Mouse (Mus musculus) layer of hippocampus, postnatal 10 days (tissue): Measurements from ENCODE around the gene Ngly1. TPM values are rescaled to one million over a fixed set of nuclear protein-coding genes. Genes with fewer than 3 reads are reported as not detected.
A peak's percentile ranks its signal among the peaks of the same experiment; 100 is the strongest.
"Not testable (repeated sequence)": the region's sequence is repeated elsewhere in the genome, so short reads cannot be mapped to it uniquely, and the experiment has no call there.

Experiments
- DNase-seq, 2 experiments: peaks; one replicate each; pipeline ENCODE4 v3.0.0; 2021; ENCODE audit warnings: low spot score in 2 of 2
- total RNA-seq, 2 experiments: library from RNA; stranded (reverse); gene quantifications; 2 replicates each; pipeline ENCODE4 v1.2.3; 2021

Ngly1 gene
- total RNA-seq, 2 experiments from 2014 or later: 35.6 to 38.0 TPM

DNA sequence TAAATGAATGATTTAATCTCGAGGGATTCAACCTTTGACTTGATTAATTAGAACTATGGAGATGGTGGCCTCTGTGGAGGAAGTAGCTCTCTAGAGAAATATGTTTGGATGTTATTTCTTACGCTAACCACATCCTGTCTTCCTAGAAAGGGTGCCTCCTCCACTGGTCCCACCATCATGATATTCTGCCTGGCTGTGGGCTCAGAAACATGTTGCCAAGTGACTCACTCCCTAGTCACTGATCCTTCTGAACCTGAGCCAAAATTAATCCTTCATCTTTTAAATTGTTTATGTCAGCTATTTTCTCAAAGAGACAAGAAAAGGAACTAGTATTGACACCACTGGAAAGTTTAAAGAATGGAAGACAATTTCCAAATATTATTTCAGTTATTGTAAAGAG lies 7.1 kb downstream of the Ngly1 start:
- DNase-seq: no peak

GRCm38 (mm10) chr14:16260541-16260940 lies 11.5 kb downstream of the Ngly1 start:
- DNase-seq: peak; percentile 13 to 30

DNA sequence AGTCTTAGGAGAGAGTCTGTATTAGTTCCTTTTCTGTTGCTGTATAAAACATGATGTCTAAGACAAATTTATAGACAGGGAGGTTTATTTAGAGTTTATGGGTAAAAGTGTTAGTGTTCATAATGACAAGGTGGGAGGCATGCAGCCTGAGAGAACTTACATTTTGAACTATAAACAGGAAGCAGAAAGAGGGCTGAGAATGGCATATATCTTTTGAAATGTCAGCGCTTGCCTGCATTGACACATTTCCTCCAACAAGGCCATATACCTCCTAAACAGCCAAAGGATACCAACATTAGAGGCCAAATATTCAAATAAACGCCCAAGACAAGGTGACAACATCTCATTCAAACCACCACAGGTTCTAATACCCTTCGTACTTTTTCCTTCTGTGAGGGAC lies 12.8 kb downstream of the Ngly1 start:
- no peak for DNase-seq

DNA sequence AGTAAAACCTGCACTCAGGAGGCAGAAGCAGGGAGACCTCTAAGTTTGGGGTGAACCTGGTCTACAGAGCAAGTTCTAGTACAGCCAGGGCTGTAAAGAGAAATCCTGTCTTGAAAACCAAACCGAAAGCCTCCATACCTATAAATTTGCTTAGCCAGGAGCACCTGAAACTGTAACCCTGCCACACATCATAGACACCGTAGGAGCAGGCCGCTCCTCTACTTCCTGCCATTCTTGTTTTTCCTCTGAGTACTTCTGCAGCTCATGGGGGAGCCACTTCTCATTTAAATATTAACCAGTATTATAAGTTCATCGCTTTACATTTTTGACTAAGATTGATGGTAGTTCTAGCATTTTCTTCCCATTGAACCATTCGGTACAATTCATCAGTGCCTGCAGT lies 17.9 kb downstream of the Ngly1 start:
- DNase-seq: no peak

DNA sequence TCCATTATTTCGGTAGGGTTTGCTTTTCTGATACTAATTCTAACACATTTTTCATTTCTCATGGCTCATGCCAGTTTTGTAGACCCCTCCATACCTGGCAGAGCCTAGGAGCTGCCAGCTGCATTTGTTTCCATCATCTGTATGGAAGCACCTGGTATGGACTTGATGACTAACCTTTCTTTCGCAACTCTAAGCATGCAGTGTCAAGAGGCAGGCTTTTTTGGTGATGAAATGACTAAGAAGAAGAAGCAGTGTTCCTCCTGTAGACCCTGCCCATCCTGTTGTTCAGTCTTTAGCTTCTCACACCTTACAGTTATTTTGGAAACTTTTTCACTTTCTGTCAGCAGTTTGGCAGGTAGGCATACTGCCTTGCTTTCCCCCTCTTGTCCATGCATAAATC lies 20.7 kb downstream of the Ngly1 start:
- DNase-seq: no peak

DNA sequence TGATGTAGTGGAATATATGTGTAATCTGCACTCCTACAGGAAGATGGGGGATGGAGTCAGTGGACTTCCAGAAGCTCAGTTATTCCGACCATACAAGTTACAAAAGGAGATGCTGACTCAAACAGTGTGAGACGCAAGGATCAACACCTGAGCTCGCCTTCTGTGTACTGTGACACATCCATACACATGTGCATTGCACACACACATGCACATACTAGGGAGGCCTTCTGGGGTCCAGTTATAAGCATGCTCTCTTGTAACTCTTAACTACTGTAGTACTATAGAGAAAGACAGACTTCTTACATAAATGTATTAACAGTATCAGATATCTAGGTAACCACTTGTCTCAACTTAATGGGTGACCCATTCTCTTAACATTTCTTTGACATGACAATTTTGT lies 24.6 kb downstream of the Ngly1 start:
- DNase-seq: no peak

DNA sequence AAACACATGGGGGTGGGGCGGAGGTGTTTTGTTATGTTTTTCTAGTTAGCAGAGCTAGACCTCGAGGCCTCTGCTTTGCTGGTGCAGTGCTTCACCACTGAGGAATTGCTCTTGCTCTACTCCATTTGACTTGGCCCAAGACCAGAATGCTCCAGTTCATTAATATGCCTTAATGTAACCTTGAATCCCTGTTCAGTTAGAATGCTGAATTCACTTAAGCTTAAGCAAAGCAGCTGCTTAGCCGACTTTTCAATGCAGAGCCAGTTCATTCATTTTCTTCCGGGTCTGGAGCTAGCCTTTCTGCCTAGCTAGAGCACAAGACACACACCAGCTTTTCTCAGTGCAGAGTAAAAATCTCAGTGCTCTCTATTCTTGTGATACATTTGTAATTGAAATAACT lies 30.1 kb downstream of the Ngly1 start:
- DNase-seq: no peak

DNA sequence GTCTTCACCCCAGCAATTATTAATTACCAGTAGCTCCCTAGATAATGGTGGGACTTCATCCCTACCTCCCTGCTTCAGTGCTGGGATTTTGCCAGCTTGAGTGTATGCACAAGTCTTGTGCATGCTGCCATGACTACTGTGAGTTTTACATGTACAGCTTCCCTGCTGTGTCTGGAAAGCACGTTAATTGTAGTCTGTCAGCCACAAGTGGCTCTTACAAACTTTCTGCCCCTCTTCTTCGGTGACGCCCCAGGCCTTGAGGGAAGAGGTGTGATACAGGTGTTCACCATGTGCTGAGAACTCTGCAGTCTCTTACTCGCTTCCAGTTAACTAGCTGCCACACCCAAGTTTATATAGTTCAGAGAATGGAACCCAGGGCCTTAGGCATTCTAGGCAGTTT lies 34.9 kb downstream of the Ngly1 start:
- no peak for DNase-seq

DNA sequence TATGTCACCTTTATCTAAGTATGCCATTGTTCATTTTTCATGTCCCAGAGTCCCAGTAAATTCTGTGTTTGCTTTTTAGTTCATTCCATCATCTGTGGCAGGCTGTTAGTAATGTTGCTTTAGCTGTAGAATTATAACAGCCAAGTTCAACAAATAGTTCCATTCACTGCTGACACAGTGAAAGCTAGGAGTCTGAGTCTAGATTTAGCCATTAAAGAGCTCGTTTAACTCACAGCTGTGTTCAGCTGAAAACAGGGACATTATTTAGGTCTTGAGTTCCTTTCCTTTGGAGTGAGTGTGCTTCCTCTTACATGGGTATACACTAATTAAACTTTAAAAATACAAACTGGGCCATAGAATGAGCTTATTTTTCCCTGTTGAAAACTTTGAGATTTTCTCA lies 43.3 kb downstream of the Ngly1 start:
- no peak for DNase-seq

- DNase-seq: no peak
Observed at GRCm38 (mm10) chr14:16293015-16293414, 43.9 kb downstream of the Ngly1 start.

GRCm38 (mm10) chr14:16293921-16294320 lies 44.8 kb downstream of the Ngly1 start:
- DNase-seq: no peak

DNA sequence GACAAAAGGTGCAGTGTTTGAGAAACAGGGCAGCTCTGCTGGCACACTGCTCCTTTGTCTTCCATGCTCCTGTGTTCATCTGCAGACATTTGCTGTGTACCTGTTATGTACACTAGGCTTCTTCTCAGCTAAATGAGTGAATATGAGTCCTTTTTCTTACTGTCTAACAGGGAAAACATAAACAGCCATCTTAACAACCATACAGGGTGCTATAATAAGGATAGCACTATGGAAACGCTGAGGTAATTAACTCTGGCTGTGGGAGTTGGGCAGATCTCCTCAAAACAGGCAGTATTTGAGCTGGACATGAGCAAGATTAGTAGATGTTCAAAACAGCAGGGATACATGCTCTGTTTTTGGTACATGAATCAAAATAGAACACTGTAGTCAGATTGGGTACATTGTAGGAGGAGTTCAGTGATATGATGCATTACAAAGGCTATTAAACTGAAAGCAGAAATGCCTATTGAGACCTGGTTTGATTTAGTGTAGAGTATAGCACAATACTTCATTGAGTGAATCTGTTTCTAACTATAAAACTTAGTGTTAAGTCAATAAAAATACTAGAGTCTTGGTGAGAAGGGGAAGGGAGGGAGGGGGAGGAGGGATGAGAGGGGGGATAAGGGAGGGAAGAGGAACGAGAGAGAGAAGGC lies 47.9 kb downstream of the Ngly1 start:
- no peak for DNase-seq

DNA sequence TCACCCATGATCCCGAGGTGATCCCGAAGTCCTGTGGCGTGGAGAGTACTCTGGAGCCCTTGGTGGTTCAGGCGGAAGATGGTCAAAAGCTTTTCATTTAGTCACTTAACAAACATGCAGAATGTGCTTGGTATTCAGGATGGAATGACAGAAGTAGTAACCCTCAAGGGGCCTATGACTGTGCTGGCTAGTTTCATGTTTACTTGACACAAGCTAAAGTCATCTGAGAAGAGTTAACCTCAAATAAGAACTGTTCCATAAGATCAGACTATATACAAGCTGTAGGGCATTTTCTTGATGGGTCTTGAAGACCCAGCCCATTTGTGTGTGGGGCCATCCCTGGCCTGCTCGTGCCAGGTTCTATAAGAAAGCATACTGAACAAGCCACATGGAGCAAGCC lies 52.7 kb downstream of the Ngly1 start:
- DNase-seq: no peak

GRCm38 (mm10) chr14:16302688-16303087 lies 53.6 kb downstream of the Ngly1 start:
- DNase-seq: no peak

- no peak for DNase-seq
Observed at GRCm38 (mm10) chr14:16310791-16311190, 61.7 kb downstream of the Ngly1 start.

- DNase-seq: no peak
Observed at GRCm38 (mm10) chr14:16312599-16312998, 63.5 kb downstream of the Ngly1 start.

GRCm38 (mm10) chr14:16313073-16313472 lies 64.0 kb downstream of the Ngly1 start:
- DNase-seq: not testable (repeated sequence)

DNA sequence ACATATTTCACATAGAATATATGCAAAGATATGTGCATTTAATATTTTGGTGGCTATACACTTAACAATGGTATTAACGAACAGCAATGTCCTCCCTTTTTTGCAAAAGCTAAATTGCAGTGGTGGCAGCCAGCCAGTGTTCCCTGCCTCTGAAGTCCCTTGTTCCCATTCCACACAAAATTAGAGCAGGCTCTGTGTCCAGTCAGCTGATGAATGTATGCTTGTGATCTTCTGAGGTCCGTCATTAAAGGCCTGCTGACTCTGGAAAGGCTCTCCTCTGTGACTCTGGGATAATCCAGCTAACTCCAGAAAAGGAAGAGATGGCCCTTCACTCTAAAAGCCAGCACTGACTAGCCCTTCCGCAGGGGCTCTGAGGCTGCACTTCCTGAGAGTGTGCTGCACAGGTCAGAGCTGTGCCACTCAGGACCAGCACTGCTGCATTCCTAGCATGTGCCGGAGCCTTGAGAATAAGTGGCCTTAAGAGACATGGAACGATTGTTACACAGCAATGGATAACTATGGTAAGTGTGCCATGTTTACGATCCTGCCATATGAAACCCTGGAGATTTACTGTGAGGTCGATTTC lies 64.9 kb downstream of the Ngly1 start:
- DNase-seq: peak in 1 of 2 experiments; percentile 24

- no peak for DNase-seq
Observed at GRCm38 (mm10) chr14:16314842-16315241, 65.8 kb downstream of the Ngly1 start.

GRCm38 (mm10) chr14:16316715-16317114 lies 67.6 kb downstream of the Ngly1 start:
- DNase-seq: no peak

DNA sequence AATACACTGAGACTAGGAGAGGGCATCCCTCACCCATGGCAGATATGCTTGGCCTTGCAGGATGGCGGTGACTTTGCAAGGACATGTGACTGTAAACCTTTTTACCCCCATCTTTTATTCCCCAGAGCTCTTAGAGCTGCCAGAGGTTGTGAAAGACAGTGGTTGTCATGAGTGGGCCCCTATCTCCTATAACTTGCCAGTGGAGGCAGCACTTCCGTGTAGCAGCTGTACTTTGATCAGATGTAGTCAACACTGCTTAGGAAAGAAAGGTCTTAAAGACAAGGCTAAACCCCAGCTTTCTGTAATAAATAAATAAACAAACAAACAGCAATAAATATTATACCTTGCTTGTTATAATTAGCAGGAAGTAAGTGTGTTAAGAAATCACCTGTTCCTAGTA lies 70.7 kb downstream of the Ngly1 start:
- DNase-seq: no peak

DNA sequence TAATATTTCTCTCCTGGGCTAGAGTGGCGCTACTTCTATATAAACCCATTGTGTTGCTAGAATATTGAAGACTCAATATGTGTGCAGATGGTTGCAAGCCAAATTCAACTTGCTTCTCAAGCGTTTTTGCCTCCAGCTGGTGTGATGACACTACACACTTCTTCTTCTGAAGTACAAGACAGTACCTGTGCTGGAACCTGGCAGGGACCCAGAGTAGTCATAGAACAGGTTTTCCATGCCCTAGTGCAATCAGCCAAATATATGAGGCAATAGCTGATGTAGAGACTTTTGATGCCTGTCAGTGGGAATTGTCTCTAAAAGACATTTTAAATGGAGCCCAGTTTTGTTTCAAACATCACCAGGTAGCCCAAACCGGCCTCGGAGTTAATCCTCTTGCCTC lies 75.3 kb downstream of the Ngly1 start:
- no peak for DNase-seq

DNA sequence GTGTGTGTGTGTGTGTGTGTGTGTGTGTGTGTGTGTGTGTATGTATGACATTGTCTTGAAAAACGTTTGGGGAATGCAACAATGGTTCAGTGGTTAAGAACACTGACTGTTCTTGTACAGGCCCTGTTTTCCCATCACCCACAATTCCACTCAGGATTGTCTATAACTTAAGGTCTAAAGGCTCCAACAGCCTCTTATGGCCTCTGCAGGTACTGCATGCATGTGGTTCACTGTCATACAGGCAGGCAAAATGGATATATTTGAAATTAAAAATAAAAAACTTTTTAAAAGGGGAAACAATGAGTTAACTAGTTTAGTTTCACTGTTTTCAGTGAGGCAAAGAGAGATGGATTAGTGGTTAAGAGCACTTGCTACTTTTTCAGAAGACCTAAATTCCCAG lies 76.1 kb downstream of the Ngly1 start:
- DNase-seq: no peak
